ENCODE assay signal across 14 mouse cellular contexts in genomic region chr6:91773951-91774350, GRCm38 (mm10). TPM values are rescaled to one million over a fixed set of nuclear protein-coding genes. Genes with fewer than 3 reads are reported as not detected.
"Had no signal": no experiment of that assay in that cellular context is flagged by ENCODE, and none has a peak within 500 bp of the region (broad histone marks: within the 10 kb centered on the region; RNA-seq: fewer than 3 reads in every experiment).

No protein-coding gene starts in this region.

- H3K27me3 ChIP-seq: midbrain, embryonic 13.5 days; neural tube, embryonic 12.5 days had no signal

- ATAC-seq: liver, postnatal 0 days; lung, postnatal 0 days; midbrain, embryonic 13.5 days had no signal

- H3K4me2 ChIP-seq: limb, embryonic 12.5 days; liver, embryonic 13.5 days; midbrain, embryonic 13.5 days; neural tube, embryonic 12.5 days had no signal

- DNase-seq: kidney, postnatal 25 days; liver; liver, embryonic 13.5 days; liver, postnatal 0 days; lung, postnatal 36 days; spleen, adult 18-20 months; thymus, adult 18-20 months; thymus, postnatal 14 days had no signal

- H3K4me1 ChIP-seq: limb, embryonic 12.5 days; liver, embryonic 13.5 days; neural tube, embryonic 12.5 days had no signal

- H3K9me3 ChIP-seq: liver, embryonic 13.5 days had no signal

- H3K36me3 ChIP-seq: limb, embryonic 12.5 days; liver, embryonic 13.5 days had no signal

- H3K27ac ChIP-seq: limb, embryonic 12.5 days; liver, embryonic 13.5 days; midbrain, embryonic 13.5 days; neural tube, embryonic 12.5 days had no signal

- H3K9ac ChIP-seq: limb, embryonic 12.5 days; liver, embryonic 13.5 days; liver, postnatal 0 days; midbrain, embryonic 13.5 days; neural tube, embryonic 12.5 days had no signal

- H3K4me3 ChIP-seq: limb, embryonic 12.5 days; liver, embryonic 13.5 days; midbrain, embryonic 13.5 days; neural tube, embryonic 12.5 days had no signal

RNA-seq across cellular contexts. Expression of gene Grip2, which starts 53.1 kb away (rescaled TPM):
- total RNA-seq: megakaryocyte progenitor cell, adult 5-6 weeks; neutrophil, adult 5-6 weeks had no signal
- polyA plus RNA-seq: liver, postnatal 0 days had no signal
